Mouse (Mus musculus): ENCODE measurements around the gene Tmem38b. TPM values are rescaled to one million over a fixed set of nuclear protein-coding genes. Genes with fewer than 3 reads are reported as not detected.

The Tmem38b gene
- 8.5 and 9.2 TPM in 2 replicates for polyA plus RNA-seq (2012; rRNA removed)

DNA sequence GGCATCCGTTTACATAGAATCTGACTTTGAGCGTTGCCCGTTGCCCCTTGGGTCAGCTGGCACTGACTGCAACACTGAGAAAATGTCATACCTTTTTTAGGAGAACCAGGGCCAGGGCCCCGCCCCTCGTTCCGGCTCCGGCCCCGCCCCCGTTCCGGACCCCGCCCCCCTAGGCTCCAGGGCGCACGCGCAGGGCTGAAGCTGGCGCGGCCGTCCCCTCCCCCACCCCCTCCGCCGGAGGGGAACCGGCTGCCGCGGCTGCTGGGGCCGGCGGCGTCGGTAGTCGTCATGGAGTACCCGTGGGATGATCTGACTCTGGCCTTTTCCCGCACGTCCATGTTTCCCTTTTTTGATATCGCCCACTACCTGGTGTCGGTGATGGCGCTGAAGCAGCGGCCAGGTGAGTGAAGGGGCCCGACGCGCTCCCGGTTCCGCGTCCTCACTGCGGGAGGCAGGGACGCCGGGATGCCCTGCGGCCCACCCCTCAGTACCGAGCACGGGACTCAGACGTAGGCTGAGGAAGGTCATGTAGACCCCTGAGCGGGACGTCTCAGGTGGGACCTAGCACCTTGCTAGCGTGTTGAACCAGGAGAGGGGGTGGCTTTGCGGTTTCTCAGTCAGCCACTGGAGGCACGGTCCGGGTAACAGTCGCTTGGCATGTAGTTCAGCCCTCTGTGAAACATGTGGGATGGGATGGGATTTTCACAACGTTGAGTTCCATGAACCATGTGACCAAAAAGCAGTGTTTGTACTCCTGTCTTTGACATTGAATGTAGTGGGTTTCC, at the start of gene Tmem38b:
Gene Tmem38b, plus strand, starts transcription at position 225 of the 785 bp plus-strand sequence.
- DNase-seq = peak; percentile 76 to 79
- Histone ChIP-seq H3K4me1 (ENCODE audit: control insufficient read depth, insufficient read depth, low read length) (no peaks in the 10 kb centered on the region), H3K27me3 (ENCODE audit: control insufficient read depth, insufficient read depth, low read length) (no peaks in the 10 kb centered on the region), H3K4me3 (replicated peaks; ENCODE audit: insufficient read depth, low read depth, low read length) (peak within 1 kb of the TSS; percentile 99), H3K27ac (ENCODE audit: insufficient read depth, low read length) (peak within 1 kb of the TSS; percentile 42)
- under 1% methylated on average over 55 of the region's 55 CpGs for WGBS
- TF ChIP-seq POLR2A (IDR thresholded peaks at IDR 0.05; ENCODE audit: borderline replicate concordance, insufficient read depth, low read length) = peak; percentile 64; the same call in 1 of the 2 replicates
- peak; percentile 14; the same call in 1 of the 2 replicates for TF ChIP-seq CTCF (IDR thresholded peaks at IDR 0.05; ENCODE audit: borderline replicate concordance, insufficient read depth, low read depth, low read length)

GRCm38 (mm10) chr4:53781396-53781795, 44.4 kb upstream of the Tmem38b start:
- H3K27me3 ChIP-seq (ENCODE audit: control insufficient read depth, insufficient read depth, low read length) = no peaks in the 10 kb centered on the region; the same call in 1 of the 2 replicates
- H3K27ac ChIP-seq (ENCODE audit: insufficient read depth, low read length) = no peak overlapping the region
- TF ChIP-seq POLR2A (IDR thresholded peaks at IDR 0.05; ENCODE audit: borderline replicate concordance, insufficient read depth, low read length) (no peak), CTCF (IDR thresholded peaks at IDR 0.05; ENCODE audit: borderline replicate concordance, insufficient read depth, low read depth, low read length) (no peak)
- 54% methylated on average over 4 of the region's 4 CpGs for WGBS
- no peak overlapping the region for H3K4me3 ChIP-seq (replicated peaks; ENCODE audit: insufficient read depth, low read depth, low read length)
- no peak for DNase-seq
- H3K4me1 ChIP-seq (ENCODE audit: control insufficient read depth, insufficient read depth, low read length) = no peaks in the 10 kb centered on the region

DNA sequence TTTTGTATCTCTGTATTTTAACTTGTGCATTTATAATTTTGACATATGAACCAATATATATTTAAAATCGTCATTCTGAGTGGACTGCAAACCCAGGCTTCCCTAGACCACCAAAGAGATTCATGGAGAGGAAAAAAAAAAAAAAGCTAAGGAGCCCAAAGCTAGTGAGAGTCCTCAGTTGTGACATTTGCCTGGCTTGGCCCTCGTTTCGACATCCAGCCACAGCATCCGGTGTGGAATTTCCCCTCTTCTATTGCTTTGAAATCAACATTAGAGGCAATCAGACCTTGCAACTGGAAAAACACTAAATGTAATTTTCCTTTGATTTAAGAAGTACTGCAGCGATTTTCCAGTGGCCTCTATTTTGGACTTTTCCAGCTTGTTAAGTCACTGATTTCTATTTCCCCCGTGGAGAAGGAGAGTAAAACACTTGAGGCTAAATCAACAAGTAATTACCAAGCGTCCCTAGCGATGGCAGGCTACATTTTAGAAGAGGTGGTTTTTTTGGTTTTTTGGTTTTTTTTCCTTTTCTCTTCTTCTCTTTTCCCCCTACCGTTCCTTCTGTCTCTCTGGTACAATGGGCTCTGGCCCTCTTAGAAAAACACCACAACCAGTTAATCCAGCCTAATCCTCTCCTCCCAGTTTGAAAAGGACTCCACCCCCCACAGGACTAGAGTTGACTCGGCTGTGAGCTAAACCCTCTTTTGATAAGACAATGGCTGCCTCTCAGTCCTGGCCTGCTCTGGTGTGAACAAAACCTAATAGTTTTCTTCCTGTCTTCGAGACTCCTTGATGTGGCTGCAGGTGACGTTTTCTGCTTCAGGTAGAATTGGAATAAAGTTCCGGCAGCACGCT, 43.4 kb upstream of the Tmem38b start:
- H3K27ac ChIP-seq (ENCODE audit: insufficient read depth, low read length) = no peak overlapping the region
- 47% methylated on average over 14 of the region's 14 CpGs for WGBS
- DNase-seq = no peak
- no peak overlapping the region for H3K4me3 ChIP-seq (replicated peaks; ENCODE audit: insufficient read depth, low read depth, low read length)
- no peaks in the 10 kb centered on the region for H3K4me1 ChIP-seq (ENCODE audit: control insufficient read depth, insufficient read depth, low read length)
- no peaks in the 10 kb centered on the region; the same call in 1 of the 2 replicates for H3K27me3 ChIP-seq (ENCODE audit: control insufficient read depth, insufficient read depth, low read length)
- TF ChIP-seq CTCF (IDR thresholded peaks at IDR 0.05; ENCODE audit: borderline replicate concordance, insufficient read depth, low read depth, low read length) = no peak
- TF ChIP-seq POLR2A (IDR thresholded peaks at IDR 0.05; ENCODE audit: borderline replicate concordance, insufficient read depth, low read length) = no peak

DNA sequence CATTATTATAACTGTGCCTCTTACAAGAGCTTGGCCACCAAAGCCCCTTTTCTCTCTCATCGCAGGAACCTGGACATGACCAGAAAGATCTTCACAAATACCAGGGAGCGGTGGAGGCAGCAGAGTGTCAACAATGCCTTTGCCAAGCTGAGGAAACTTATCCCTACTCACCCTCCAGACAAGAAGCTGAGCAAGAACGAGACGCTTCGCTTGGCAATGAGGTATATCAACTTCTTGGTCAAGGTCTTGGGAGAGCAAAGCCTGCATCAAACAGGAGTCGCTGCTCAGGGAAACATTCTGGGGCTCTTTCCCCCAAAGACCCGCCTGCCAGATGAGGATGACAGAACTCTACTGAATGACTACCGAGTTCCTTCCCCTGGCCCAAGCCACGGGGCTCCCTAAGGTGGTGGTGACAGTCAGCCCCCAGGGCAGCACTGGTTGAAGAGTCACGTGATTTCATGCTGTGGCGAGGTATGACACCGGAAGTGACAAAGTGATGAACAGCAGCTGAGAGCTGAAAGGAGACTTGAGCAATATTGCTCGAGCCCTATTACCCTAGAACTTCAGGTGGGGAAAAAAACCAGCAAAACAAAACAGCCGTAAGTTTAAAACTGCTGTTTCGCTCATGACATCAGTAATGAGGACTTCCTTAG, 40.0 kb upstream of the Tmem38b start:
- no peaks in the 10 kb centered on the region for H3K27me3 ChIP-seq (ENCODE audit: control insufficient read depth, insufficient read depth, low read length)
- no peak overlapping the region for H3K27ac ChIP-seq (ENCODE audit: insufficient read depth, low read length)
- no peak for TF ChIP-seq CTCF (IDR thresholded peaks at IDR 0.05; ENCODE audit: borderline replicate concordance, insufficient read depth, low read depth, low read length)
- no peak for TF ChIP-seq POLR2A (IDR thresholded peaks at IDR 0.05; ENCODE audit: borderline replicate concordance, insufficient read depth, low read length)
- no peaks in the 10 kb centered on the region for H3K4me1 ChIP-seq (ENCODE audit: control insufficient read depth, insufficient read depth, low read length)
- no peak overlapping the region for H3K4me3 ChIP-seq (replicated peaks; ENCODE audit: insufficient read depth, low read depth, low read length)
- 85% methylated on average over 15 of the region's 15 CpGs for WGBS
- DNase-seq = no peak

- Histone ChIP-seq H3K27me3 (ENCODE audit: control insufficient read depth, insufficient read depth, low read length) (no peaks in the 10 kb centered on the region), H3K27ac (ENCODE audit: insufficient read depth, low read length) (no peak overlapping the region), H3K4me1 (ENCODE audit: control insufficient read depth, insufficient read depth, low read length) (no peaks in the 10 kb centered on the region), H3K4me3 (replicated peaks; ENCODE audit: insufficient read depth, low read depth, low read length) (no peak overlapping the region)
- WGBS = 77% methylated on average over 5 of the region's 5 CpGs
- TF ChIP-seq CTCF (IDR thresholded peaks at IDR 0.05; ENCODE audit: borderline replicate concordance, insufficient read depth, low read depth, low read length) = no peak
- TF ChIP-seq POLR2A (IDR thresholded peaks at IDR 0.05; ENCODE audit: borderline replicate concordance, insufficient read depth, low read length) = no peak
- no peak for DNase-seq
Measured at GRCm38 (mm10) chr4:53786851-53787250, 39.0 kb upstream of the Tmem38b start.

DNA sequence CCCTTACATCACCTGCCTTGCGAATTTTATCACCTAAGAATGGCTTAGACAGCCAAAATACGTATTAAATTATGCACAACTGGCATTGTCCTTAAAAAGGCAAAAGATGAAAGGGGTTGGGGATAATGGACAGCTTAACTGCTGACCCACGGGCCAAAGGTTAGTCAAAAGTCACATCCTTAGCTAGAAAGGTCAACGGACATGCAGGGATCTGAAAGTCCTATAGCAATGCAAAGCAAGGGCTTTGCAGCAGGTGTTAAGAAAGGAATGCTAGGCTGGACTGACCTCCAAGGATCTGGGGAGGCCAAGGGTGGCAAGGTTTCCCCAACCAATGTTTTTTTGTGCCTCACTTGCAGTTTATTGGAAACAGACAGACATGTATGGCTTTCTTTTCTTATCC, 36.5 kb upstream of the Tmem38b start:
- no peak for DNase-seq
- Histone ChIP-seq H3K4me3 (replicated peaks; ENCODE audit: insufficient read depth, low read depth, low read length) (no peak overlapping the region), H3K4me1 (ENCODE audit: control insufficient read depth, insufficient read depth, low read length) (no peaks in the 10 kb centered on the region), H3K27me3 (ENCODE audit: control insufficient read depth, insufficient read depth, low read length) (no peaks in the 10 kb centered on the region), H3K27ac (ENCODE audit: insufficient read depth, low read length) (no peak overlapping the region)
- 28% methylated on average over 4 of the region's 4 CpGs for WGBS
- TF ChIP-seq CTCF (IDR thresholded peaks at IDR 0.05; ENCODE audit: borderline replicate concordance, insufficient read depth, low read depth, low read length) = no peak
- TF ChIP-seq POLR2A (IDR thresholded peaks at IDR 0.05; ENCODE audit: borderline replicate concordance, insufficient read depth, low read length) = no peak

GRCm38 (mm10) chr4:53794257-53794966, 31.4 kb upstream of the Tmem38b start:
- WGBS = 92% methylated on average over 5 of the region's 5 CpGs
- DNase-seq = no peak
- no peak overlapping the region for H3K27ac ChIP-seq (ENCODE audit: insufficient read depth, low read length)
- H3K4me3 ChIP-seq (replicated peaks; ENCODE audit: insufficient read depth, low read depth, low read length) = no peak overlapping the region
- TF ChIP-seq POLR2A (IDR thresholded peaks at IDR 0.05; ENCODE audit: borderline replicate concordance, insufficient read depth, low read length) (no peak), CTCF (IDR thresholded peaks at IDR 0.05; ENCODE audit: borderline replicate concordance, insufficient read depth, low read depth, low read length) (no peak)
- H3K27me3 ChIP-seq (ENCODE audit: control insufficient read depth, insufficient read depth, low read length) = no peaks in the 10 kb centered on the region
- H3K4me1 ChIP-seq (ENCODE audit: control insufficient read depth, insufficient read depth, low read length) = no peaks in the 10 kb centered on the region
